Mouse (Mus musculus) right cerebral cortex, postnatal 36 days (tissue): ENCODE measurements around the gene Plcb2.
A peak's percentile ranks its signal among the peaks of the same experiment; 100 is the strongest.

Experiments
- DNase-seq, 2 experiments: peaks; one replicate each; pipeline ENCODE4 v3.0.0; 2022; ENCODE audit warnings: low spot score in 2 of 2, mixed read lengths in 1 of 2

Plcb2 gene

GRCm38 (mm10) chr2:118713631-118714030 lies 14.6 kb downstream of the Plcb2 start:
- DNase-seq, result no peak

- peak in 1 of 2 experiments; percentile 44 for DNase-seq
Measured at GRCm38 (mm10) chr2:118711038-118711494, 17.2 kb downstream of the Plcb2 start.

DNA sequence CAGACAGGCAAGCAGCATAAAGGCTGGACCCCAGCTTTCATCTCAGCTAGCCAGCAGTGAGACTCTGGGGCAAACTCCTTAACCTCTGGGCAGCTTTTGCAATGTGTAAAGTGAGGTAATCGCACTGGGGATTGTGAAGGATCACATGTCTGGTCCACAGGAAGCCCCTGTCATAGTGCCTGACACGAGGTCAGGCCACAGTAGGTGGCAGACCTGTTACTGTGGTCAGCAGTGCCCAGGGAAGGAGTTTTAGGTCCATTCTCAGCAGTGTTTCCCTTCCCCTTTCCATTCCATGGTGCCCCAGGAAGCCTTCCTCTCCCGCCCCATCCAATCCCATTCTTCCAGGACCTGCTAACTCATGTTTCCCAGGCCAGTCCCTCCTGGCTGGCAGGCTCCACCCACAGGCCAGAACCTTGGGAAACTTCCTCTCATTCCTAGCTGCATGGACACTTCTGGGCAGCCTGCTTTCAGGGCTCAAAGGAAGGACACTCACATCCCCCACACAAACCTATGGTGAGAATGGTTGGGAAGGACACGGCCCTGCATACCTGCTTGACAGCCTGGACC lies 18.5 kb downstream of the Plcb2 start:
- no peak for DNase-seq

GRCm38 (mm10) chr2:118708472-118708871 lies 19.8 kb downstream of the Plcb2 start:
- no peak for DNase-seq

- DNase-seq, result peak in 1 of 2 experiments; percentile 43
Measured at GRCm38 (mm10) chr2:118706436-118706835, 21.8 kb downstream of the Plcb2 start.

- DNase-seq, result peak in 1 of 2 experiments; percentile 60
Measured at GRCm38 (mm10) chr2:118703913-118704730, 24.1 kb downstream of the Plcb2 start, which contains the start of gene Ankrd63. Gene Ankrd63, minus strand, starts transcription at chr2:118703963.

DNA sequence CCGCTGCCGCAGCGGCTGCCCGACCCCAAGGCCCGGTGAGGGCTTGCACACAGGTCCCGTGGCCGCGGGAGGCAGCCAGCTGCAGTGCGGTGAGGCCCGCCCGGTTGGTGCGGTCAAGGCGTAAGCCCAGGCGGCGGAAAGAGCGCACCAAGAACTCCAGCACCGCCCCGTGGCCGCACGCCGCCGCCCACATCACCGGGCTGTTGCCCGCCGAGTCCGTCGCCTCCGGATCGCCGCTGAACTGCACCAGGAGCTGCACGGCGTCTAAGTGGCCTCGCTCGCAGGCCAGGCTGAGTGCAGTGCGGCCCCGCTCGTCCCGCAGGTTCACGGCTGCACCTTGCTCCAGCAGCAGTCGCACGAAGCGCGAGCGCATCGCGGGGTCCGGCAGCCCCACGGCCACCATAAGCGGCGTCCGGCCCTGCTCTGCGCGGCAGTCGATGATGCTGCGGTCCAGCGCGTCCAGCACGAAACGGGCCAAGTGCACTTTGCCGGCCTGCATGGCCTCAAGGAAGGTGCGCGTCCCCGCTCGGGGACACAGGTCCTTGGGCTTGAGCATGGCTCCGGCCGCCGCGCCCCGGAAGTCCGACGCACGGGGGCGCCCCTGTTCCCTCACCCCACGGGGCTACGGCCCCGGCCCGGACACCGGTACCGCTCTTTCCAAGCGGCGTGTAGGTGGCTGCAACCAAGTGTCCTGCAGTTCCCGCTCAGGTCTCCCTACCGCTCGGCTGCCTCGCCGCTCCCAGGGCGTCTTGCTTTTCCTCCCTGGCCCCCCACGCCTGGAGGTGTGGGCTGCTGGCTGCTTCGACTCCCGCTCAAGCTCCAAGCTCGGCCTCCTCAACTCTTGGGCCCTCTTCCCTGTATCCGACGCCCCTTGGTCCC lies 25.1 kb downstream of the Plcb2 start:
- no peak for DNase-seq

GRCm38 (mm10) chr2:118701971-118702882 lies 26.0 kb downstream of the Plcb2 start:
- DNase-seq, result no peak

- DNase-seq, result no peak
Measured at GRCm38 (mm10) chr2:118701161-118701560, 27.1 kb downstream of the Plcb2 start.

DNA sequence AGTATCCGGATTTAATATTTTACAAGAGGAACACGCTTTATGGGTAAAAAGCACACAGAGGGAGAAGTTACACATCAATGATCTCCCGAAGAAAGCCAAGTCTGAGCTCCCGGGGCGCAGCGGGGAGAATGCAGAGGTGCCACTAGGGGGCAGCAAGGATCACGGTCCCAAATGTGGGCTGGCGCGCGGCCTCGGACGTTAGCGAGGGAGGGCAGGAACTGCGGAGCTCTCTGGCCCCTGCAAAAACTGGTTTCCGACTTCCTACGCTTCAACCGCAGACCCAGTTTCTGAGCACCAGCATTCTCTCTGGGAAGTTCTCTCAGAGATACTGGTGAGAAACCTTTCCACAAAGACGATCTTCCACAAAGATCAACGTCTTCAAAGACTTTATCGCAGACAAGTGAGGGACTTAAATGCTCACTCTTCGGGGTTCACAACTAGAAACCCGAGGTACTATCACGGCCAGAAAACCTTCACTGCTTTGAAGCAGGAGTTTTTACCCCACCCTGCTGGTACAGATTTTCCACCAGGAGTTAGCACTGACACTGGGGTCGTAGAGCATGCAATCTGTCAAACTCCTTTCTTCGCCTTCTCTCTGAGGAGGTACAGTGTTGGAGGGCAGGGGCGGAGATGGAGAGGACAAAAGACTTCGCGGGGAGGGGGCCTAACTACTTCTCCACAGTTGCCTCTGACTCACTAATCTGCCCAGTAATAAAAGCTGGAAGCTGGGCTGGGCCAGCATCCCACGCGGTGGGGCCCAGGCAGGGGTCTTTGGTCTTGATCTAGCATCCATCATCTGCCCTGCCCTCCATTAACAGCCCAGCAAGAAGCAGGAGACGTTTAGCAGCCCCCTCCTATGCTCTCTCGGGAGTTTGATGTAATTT lies 27.8 kb downstream of the Plcb2 start:
- DNase-seq, result no peak

GRCm38 (mm10) chr2:118697955-118698354 lies 30.3 kb downstream of the Plcb2 start:
- no peak for DNase-seq

DNA sequence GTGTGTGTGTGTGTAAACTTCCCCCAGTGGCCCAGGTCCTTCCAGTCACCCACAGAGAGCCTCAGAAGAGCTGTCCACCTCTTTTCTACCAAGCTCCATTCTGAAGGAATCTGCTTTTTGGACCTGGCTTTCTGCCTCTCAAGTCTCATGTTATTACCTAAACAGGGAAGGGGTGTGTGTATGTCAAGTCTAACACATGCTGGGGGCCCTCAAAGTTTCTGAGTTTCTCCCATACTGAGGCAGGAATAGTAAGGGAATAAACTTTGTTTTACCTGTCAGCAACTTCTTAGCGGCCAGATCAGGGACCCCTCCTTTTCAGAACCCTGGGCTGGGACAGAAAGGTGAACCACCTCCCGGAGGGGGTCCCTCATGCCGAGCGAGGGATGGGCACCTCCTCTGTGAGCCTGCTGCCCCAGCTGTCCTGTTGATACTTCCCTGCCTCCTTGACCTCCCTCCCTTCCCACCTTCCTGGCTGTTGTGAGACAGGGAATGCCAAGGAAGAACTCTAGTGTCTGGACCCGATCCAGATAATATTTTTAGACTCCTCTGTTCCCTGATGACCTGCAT lies 30.8 kb downstream of the Plcb2 start:
- DNase-seq, result no peak

DNA sequence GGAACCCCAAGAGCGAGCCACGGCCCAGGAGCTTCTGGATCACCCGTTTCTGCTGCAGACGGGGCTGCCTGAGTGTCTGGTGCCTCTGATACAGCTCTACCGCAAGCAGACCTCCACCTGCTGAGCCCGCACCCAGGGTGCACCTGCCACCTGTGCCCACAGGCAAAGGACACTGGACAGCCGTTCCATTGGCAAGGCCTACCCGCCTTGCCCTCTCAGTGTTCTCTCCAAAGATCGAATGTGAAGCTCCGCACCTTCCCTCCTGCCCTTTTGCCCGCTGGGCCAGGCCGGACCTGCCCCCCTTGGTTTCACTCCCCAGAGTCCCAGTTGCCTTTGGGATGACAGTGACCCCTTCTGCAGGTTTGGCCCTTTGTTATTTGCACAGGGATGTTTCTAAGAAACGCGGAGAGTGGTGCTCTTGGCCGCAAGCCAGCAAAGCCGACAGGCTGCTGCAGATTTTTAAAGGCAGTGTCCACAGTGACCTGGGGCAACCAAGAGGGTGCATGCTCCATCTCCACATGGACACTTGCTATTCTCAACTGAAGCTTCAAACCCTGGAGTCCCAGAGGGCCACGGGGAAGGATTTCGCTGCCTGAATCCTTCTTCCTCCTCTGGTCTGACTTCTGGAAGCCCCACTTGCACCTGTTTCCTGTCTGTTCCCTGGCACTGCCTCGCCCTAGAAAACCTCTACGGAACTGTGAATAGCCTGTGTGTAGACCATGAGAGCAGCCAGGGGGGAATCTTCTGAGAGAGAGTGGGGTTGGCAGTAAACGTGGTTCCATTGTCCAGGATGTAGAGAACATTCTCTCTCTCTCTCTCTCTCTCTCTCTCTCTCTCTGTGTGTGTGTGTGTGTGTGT lies 31.6 kb downstream of the Plcb2 start:
- no peak for DNase-seq

DNA sequence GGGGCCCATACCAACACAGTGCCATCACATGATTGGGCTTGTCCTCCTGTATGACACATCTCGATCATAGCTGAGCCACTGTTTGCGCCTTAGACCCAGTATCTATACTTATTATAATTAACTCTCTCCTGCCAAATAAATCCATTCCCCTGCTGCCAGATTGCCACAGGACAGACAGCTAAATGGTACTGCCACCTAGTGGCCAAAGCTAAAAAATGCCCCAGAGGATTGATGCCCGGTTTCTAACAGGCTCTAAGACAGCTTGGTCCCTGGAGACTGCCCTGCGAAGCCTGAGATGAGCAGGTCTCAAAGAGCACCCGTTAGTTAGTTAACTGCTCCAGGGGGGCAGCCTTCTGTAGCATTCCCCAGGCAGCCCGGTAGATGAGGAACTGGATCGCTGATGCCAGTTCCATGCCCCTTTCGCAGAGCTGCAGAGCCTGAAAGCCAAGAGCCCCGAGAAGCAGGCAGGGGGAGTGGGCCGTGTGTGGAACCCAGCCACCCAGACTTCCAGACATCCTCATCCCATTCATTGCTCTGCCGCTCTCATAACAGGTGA lies 32.5 kb downstream of the Plcb2 start:
- DNase-seq, result no peak

GRCm38 (mm10) chr2:118693370-118693966 lies 34.8 kb downstream of the Plcb2 start:
- no peak for DNase-seq

- DNase-seq, result no peak
Measured at GRCm38 (mm10) chr2:118689875-118690274, 38.4 kb downstream of the Plcb2 start.

DNA sequence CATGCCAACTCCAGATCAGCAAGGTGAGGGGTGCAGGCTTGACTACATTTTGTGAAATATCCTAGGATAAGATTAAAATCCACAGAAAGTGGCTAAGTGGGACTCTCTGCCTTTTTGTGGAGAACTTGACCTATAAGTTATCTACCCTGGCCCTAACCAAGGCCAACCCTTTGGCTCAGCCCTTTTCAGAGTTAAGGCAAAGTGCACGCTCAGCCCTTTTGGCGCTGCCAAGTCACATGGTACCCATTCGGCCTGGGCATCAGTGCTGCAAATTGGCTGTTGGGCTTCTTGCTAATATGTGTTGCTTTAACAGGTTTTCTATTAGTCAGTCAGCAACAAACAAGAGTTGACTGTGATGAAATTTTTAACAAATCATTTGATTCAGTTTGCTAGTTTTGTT lies 40.4 kb downstream of the Plcb2 start:
- no peak for DNase-seq

DNA sequence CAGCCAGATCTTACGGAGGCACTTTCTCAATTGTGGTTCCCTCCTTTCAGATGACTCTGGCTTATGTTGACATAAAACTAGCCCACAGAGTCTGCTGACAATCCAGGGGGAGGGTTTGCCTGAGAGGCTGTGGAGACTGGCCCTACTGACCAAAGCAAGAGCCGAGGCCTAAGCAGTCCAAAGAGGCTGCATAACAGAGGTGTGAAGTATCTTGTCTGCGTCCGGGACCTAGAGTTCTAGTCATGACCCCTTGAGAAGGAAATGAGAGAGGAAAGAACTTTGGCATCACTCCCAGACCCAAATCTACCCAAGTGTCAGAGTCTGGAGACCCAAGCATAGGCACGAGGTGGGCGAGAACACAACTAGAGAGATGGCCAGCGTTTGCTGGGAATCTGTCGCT lies 41.5 kb downstream of the Plcb2 start:
- no peak for DNase-seq
